Mouse (Mus musculus) left cerebral cortex, postnatal 4 days (tissue): ENCODE measurements around the gene Fam53b. TPM values are rescaled to one million over a fixed set of nuclear protein-coding genes. Genes with fewer than 3 reads are reported as not detected.

Source experiments
- DNase-seq: peaks from one replicate; pipeline ENCODE4 v3.0.0-alpha.2; 2022
- intact Hi-C: fragments of 180-260 bp; cut with DNase I; formaldehyde crosslinking; loops from one replicate; pipeline ENCODE4 v1.15.1; 2025
- total RNA-seq, 2 experiments: library from RNA; stranded (reverse); gene quantifications; 2 replicates each; pipeline ENCODE4 v1.2.3; 2021

The Fam53b gene
- total RNA-seq, 2 experiments from 2014 or later: 13.4 to 13.8 TPM

- intact Hi-C loops: no loop called here
- no peak for DNase-seq
Observed at GRCm38 (mm10) chr7:132768498-132769344, 45.0 kb downstream of the Fam53b start.

GRCm38 (mm10) chr7:132767999-132768370, 45.7 kb downstream of the Fam53b start:
- DNase-seq: no peak
- intact Hi-C loops: no loop called here

DNA sequence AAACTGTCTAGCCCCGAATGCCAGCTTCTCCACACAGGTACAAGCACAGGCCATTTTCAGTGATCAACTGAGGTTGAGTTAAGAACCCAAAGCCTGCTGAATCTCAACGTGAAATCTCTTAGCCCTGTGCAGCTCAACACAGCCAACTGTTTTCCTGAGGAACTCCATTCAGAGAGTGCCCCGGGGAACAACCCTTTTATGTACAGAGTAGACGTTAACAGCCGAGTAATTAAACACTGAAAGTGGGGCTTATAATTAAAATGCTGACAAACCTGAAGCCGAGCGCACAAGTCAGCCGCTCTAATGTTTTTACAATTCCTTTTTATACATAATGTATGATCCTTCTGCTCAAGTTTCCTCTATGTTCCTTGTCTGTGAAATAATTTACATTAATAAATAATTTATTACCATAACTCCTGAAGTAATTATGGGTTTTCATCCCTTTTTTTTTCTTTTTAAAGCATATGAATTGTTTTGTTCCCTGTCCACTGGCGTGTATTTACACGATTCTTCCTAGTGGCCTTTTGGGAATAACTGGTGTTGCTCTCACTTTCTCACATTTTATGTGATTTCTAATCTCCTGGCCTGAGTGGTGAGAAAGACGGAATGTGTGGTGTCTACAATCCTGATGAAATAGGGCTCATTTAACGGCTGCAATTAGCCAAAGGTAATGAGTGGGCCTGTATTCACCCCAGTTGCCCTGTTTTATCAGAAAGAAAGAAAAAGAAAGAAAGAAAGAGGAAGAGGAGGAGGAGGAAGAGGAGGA, 46.3 kb downstream of the Fam53b start:
- intact Hi-C loops: no loop called here
- DNase-seq: no peak

GRCm38 (mm10) chr7:132766235-132766871, 47.3 kb downstream of the Fam53b start:
- intact Hi-C loops: no loop called here

DNA sequence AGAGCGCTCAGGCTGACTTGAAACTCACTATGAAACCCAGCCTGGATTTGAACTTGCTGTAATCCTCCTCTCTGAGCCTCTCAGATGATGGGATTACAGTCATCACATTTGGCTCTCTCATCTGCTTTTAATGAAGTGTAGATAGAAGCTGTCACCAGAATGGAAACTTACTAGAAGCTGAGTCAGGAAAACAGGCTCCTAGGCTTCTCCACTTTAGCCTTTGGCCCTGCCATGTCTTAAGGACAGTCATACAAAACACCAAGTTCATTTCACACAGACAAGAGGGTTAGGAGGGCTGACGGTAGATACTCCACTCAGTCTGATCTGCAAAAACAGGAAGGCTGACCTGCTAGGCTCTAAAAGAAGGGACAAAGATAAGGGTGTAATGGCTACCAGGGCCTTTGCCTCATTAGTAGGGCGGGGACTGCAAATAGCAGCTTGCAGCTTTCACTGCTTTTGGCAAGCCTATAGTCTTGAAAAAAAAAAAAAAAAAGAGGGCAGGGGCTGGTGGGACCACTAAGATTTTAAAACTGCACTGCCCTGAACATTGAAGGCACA, 48.0 kb downstream of the Fam53b start:
- intact Hi-C loops: no loop called here
- DNase-seq: no peak

More at GRCm38 (mm10) chr7:132766235-132766871, 47.3 kb downstream of the Fam53b start:
- DNase-seq: no peak

DNA sequence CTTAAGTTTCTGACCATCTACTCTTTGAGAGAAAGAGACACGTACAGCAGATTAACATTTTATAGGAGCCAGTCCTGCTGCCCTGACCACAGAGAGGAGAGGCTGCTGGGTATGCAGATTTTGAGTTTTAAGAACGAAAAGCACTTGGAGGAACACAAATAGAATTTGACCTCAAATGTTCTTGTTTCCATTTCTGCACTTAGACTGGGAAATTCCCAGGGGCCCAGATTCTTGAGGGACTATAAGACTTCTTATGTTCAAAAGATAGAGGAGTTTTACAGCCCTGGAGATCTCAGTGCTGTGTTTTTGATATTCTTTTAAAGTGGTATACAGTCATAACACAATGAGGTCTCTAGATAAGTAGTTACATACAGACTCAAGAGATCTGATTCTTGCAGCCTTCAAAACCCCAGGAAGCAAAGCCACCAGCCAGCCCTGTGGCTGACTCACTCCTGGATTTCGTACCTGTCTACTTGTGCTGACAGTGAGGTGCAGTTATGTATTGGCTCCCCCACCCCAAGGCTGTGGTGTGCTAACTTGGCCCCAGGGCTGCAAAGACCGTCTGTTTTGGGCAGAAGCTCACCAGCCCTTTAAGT, 48.7 kb downstream of the Fam53b start:
- intact Hi-C loops: no loop called here
- DNase-seq: no peak

DNA sequence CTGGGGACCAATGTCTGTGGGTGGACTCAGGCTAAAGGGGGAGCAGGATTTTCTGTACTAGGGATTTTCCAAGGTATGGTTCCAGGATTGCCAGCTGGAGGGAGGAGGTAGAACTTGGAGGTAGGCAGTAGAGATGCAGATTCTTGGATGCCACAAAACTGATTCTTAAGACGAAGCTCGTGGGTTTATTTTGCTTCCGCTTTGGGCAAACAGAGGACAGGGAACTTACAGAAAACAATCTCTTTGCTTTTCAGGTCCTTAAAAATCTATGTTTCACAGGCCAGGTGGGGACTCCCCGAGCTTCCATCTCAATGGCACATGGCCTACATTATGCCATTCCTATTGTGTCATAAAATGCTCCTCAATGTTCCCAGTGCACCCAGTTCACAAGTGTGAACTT, 49.4 kb downstream of the Fam53b start:
- no peak for DNase-seq
- intact Hi-C loops: no loop called here

GRCm38 (mm10) chr7:132763911-132764310, 49.8 kb downstream of the Fam53b start:
- intact Hi-C loops: no loop called here
- no peak for DNase-seq

DNA sequence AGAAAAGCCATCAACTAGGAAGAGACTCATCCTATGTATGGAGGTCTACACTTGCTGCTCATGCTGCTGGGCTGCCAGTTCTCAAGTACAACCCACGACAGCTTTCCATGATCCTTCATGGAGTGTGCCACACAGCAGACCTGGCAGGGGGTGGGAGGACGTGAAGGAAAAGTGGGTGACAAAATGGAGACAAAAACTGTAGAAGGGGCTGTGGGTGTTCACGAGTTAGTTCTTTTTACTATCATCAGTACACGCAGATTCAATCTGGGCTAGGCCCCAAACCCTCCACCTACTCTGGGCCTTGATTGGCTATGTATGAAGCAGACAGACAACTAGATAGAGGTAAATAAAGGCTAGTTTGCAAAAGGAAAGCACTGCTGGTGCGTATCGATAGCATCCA, 50.3 kb downstream of the Fam53b start:
- DNase-seq: no peak
- intact Hi-C loops: no loop called here

GRCm38 (mm10) chr7:132761409-132761808, 52.3 kb downstream of the Fam53b start:
- intact Hi-C loops: no loop called here
- DNase-seq: no peak

- intact Hi-C loops: no loop called here
- DNase-seq: no peak
Observed at GRCm38 (mm10) chr7:132760589-132761180, 53.0 kb downstream of the Fam53b start.

DNA sequence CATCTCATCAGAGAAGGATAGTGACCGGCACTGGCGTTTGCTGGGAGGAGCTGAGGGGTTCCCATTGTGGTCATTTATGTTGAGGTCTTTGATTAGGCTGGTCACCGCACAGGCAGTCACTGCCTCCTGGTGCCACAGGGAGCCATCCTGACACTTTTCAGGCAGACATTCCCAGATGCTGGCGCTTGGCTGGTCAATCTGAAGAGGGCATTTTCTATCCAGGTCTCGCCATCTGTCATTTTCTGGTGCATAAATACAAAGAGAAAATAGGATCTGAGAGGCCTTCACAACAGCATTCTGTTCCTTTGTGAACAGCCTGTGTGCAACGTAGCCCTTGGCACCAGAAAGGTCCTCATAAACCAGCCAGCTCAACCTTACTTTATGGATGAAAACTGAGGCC, 53.8 kb downstream of the Fam53b start:
- intact Hi-C loops: no loop called here
- DNase-seq: peak; percentile 80

GRCm38 (mm10) chr7:132759405-132759891, 54.2 kb downstream of the Fam53b start:
- peak; percentile 86 for DNase-seq
- intact Hi-C loops: no loop called here

- peak; percentile 52 for DNase-seq
- intact Hi-C loops: no loop called here
Observed at GRCm38 (mm10) chr7:132758875-132759274, 54.8 kb downstream of the Fam53b start.

DNA sequence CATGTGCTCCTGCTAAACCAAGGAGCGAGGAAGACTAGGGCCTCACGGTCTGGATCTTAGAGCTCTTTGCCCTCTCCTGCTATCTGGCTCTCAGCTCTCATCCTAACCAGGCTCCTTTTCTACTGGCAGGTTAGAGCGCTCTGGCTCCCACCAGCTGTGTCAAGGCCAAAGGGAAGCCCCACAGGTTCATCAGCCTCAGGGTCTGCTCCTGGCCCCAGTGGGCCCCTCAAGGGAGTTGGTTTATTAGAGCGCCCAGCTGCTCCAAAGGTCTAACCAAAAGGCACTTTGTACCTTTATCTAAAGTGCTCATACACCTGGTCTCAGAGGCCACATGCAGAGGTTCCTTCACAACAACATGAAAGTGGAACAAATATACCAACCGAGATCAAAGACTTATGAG, 57.4 kb downstream of the Fam53b start:
- intact Hi-C loops: no loop called here
- DNase-seq: no peak

- intact Hi-C loops: no loop called here
- peak; percentile 68 for DNase-seq
Observed at GRCm38 (mm10) chr7:132754389-132754750, 59.3 kb downstream of the Fam53b start.

DNA sequence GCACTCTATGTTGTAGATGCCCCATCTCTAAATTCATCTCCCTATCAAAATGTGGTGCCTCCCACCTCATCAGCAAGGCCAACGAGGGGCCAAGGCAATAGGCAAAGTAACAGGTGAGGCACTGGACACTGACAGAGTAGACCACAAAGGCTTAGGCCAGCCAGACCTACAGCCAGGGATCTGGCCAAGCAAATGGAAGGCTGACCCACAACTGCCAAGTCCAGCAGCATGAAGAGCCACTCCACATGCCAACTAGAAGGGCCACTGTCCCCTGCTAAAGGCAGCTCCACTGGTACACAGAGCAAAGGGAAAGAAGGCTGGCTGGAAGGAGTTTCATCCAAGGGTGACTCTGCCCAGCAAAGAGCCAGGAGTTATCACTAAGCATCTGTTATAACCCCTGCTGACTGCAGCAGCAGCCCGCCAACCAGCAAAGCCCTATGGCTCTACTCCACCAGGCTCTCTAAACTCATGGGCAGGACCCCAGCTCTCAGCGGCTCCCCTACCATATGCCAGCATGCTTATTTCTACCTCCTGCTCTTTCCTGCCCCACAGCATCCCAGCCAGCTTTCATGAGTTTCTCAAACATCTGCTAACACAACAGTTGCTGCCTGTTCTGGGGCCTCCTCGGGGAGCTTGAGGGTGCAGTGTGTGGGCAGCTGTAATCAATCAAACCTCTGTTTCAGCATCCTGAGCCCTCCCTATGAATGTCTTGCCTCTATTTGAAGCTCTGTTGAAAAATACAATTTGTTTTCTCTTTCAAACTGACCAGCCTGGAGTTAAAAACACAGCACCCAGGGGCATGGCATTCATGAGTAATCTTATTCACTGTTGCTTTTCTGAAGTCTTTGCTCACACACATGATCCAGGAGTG, 59.9 kb downstream of the Fam53b start:
- intact Hi-C loops: no loop called here

DNA sequence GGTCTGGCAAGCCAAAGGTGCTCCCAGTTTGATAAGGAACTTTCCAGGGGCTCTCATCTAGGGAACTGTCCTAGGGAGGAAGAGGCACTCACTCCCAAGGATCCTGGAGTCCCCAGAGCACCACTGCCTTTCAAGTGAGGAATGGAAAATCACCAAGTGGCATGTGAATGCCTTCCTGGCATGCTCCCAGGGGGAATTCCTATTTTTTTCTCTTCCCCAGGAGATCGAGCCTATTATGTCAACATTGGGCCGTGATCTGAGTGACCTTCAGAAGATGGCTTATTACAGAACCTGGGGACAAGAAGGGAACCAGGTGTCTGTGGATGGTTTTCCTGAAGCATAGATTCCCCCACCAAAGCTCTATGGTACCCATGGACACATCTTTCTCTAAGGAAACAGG, 62.0 kb downstream of the Fam53b start:
- intact Hi-C loops: no loop called here
- no peak for DNase-seq

More for the DNA sequence above, 59.9 kb downstream of the Fam53b start:
- peak; percentile 83 for DNase-seq

- intact Hi-C loops: no loop called here
- DNase-seq: no peak
Observed at GRCm38 (mm10) chr7:132749504-132749903, 64.2 kb downstream of the Fam53b start.
